8 mouse cellular contexts compared by ENCODE assay signal in genomic region chr2:68885766-68886496, GRCm38 (mm10). TPM values are rescaled to one million over a fixed set of nuclear protein-coding genes. Genes with fewer than 3 reads are reported as not detected.
DNase-seq lines count a peak whose midpoint lies in the region; ATAC-seq and TF ChIP-seq lines count a peak whose summit lies in the region.

No protein-coding gene starts in this region.

- peak; percentile 91 for DNase-seq in 3T3-L1 (ENCODE audit: low read depth, low spot score)
- DNase-seq in embryo, embryonic 11 days, result peak; percentile 48
- peak; percentile 55 for DNase-seq in limb, embryonic 11.5 days (ENCODE audit: low spot score)
- DNase-seq in left cerebral cortex, postnatal 14 days (ENCODE audit: low spot score in 2 of 2), result no peak
- no peak for DNase-seq in ovary, postnatal 36 days (ENCODE audit: low spot score)
- DNase-seq in frontal cortex, postnatal 36 days (ENCODE audit: low spot score in 2 of 2), result no peak

- no peaks in the 10 kb centered on the region for H3K9me3 ChIP-seq in intestine, embryonic 15.5 days
- H3K9me3 ChIP-seq in intestine, postnatal 0 days (ENCODE audit: control insufficient read depth), result no peaks in the 10 kb centered on the region
- no peaks in the 10 kb centered on the region for H3K9me3 ChIP-seq in limb, embryonic 11.5 days (ENCODE audit: control insufficient read depth, low read length)

- intact Hi-C loops in left cerebral cortex, postnatal 14 days (cut with DNase I), result no loop called here

- H3K4me3 ChIP-seq in intestine, embryonic 15.5 days (replicated peaks), result no peak overlapping the region
- no peak overlapping the region for H3K4me3 ChIP-seq in intestine, postnatal 0 days (ENCODE audit: low read depth, low read length)
- no peak overlapping the region for H3K4me3 ChIP-seq in limb, embryonic 11.5 days (ENCODE audit: low read depth, low read length)

- H3K4me1 ChIP-seq in intestine, embryonic 15.5 days (replicated peaks), result peaks cover 17% of the 10 kb centered on the region; the same call in 1 of the 2 replicates
- no peaks in the 10 kb centered on the region for H3K4me1 ChIP-seq in intestine, postnatal 0 days (replicated peaks; ENCODE audit: control insufficient read depth, insufficient read depth, low read length)
- H3K4me1 ChIP-seq in limb, embryonic 11.5 days (ENCODE audit: control insufficient read depth, insufficient read depth, low read length), result peaks cover 15% of the 10 kb centered on the region

- no peak for TF ChIP-seq CTCF in intestine, postnatal 0 days (IDR thresholded peaks at IDR 0.05; ENCODE audit: low read depth)

- no peaks in the 10 kb centered on the region for H3K27me3 ChIP-seq in intestine, embryonic 15.5 days (replicated peaks)
- H3K27me3 ChIP-seq in intestine, postnatal 0 days (replicated peaks; ENCODE audit: control insufficient read depth, insufficient read depth, low read length), result no peaks in the 10 kb centered on the region
- H3K27me3 ChIP-seq in limb, embryonic 11.5 days (ENCODE audit: control insufficient read depth, insufficient read depth, low read length), result no peaks in the 10 kb centered on the region

- peak; percentile 48; the same call in 1 of the 2 replicates for ATAC-seq in intestine, embryonic 15.5 days
- no peak for ATAC-seq in intestine, postnatal 0 days
- peak; percentile 47; the same call in 1 of the 2 replicates for ATAC-seq in limb, embryonic 11.5 days (ENCODE audit: insufficient number of reproducible peaks, low FRiP score, low TSS enrichment, low read depth)

- 0 out of 2 replicates have a peak overlapping the region, but pooled peaks have one; percentile 17 for H3K27ac ChIP-seq in intestine, embryonic 15.5 days
- H3K27ac ChIP-seq in intestine, postnatal 0 days (ENCODE audit: low read depth, low read length), result no peak overlapping the region
- no peak overlapping the region for H3K27ac ChIP-seq in limb, embryonic 11.5 days (replicated peaks; ENCODE audit: low read depth, low read length)

- no peaks in the 10 kb centered on the region for H3K36me3 ChIP-seq in intestine, embryonic 15.5 days
- H3K36me3 ChIP-seq in intestine, postnatal 0 days (ENCODE audit: control insufficient read depth, insufficient read depth), result no peaks in the 10 kb centered on the region
- H3K36me3 ChIP-seq in limb, embryonic 11.5 days (ENCODE audit: control insufficient read depth, insufficient read depth, low read length), result no peaks in the 10 kb centered on the region

- H3K9ac ChIP-seq in intestine, embryonic 15.5 days, result no peak overlapping the region
- H3K9ac ChIP-seq in intestine, postnatal 0 days (ENCODE audit: low read depth, low read length), result no peak overlapping the region
- no peak overlapping the region for H3K9ac ChIP-seq in limb, embryonic 11.5 days (ENCODE audit: low read length)

- H3K4me2 ChIP-seq in intestine, embryonic 15.5 days (replicated peaks), result no peak overlapping the region
- H3K4me2 ChIP-seq in intestine, postnatal 0 days (replicated peaks; ENCODE audit: low read depth), result no peak overlapping the region
- no peak overlapping the region for H3K4me2 ChIP-seq in limb, embryonic 11.5 days (ENCODE audit: low read depth, severe bottlenecking)

- WGBS in intestine, embryonic 15.5 days, result 44% methylated on average over 4 of the region's 4 CpGs
- WGBS in intestine, postnatal 0 days, result 55% methylated on average over 4 of the region's 4 CpGs
- 30% methylated on average over 4 of the region's 4 CpGs for WGBS in limb, embryonic 11.5 days

RNA-seq across cellular contexts. Expression of gene Cers6, which starts 24.7 kb away (rescaled TPM):
- 37.9 and 40.5 TPM in 2 replicates for polyA plus RNA-seq in intestine, embryonic 15.5 days (2015; fragmentation: Nextera tagmentation; extraction: Ambion mirVana)
- polyA plus RNA-seq in intestine, postnatal 0 days (2015; fragmentation: Nextera tagmentation; extraction: Ambion mirVana), result 21.5 and 21.8 TPM in 2 replicates
- 26.8 and 27.8 TPM in 2 replicates for polyA plus RNA-seq in limb, embryonic 11.5 days (2014; fragmentation: Nextera tagmentation; extraction: Ambion mirVana)
- total RNA-seq in left cerebral cortex, postnatal 14 days (2021), result 10 to 100 TPM; 69.2 to 74.0 TPM

Comparison
In these comparisons a context has a peak if more than half of its experiments do, and no peak if none do; other contexts are left out.
1. DNase-seq: peak in 3T3-L1 (single experiment), embryo, embryonic 11 days (single experiment) and limb, embryonic 11.5 days (single experiment); none in left cerebral cortex, postnatal 14 days (0 of 2), ovary, postnatal 36 days (single experiment) and frontal cortex, postnatal 36 days (0 of 2).